Mouse (Mus musculus) midbrain, postnatal 0 days (tissue): ENCODE data around the gene Gjc2. TPM values are rescaled to one million over a fixed set of nuclear protein-coding genes. Genes with fewer than 3 reads are reported as not detected.
A peak's percentile ranks its signal among the peaks of the same experiment; 100 is the strongest.

Experiments used
- ATAC-seq: fragments of 200-750 bp; cut with Nextera tagmentation; 2 replicates; pipeline ENCODE4 v1.8.0; 2017; ENCODE audit warnings: moderate number of reproducible peaks, mild to moderate bottlenecking, moderate TSS enrichment, moderate library complexity; ENCODE audit not compliant: low FRiP score
- DNase-seq: peaks from one replicate; pipeline ENCODE4 v3.0.0-alpha.2; 2015; ENCODE audit warnings: low spot score
- H3K27ac ChIP-seq: fragments of 300-500 bp; sonication (generic); 2 replicates; pipeline ENCODE4 v1.5.1; 2014; ENCODE audit warnings: low read depth, mild to moderate bottlenecking, low read length, mixed read lengths
- H3K27me3 ChIP-seq: fragments of 300-500 bp; sonication (generic); 2 replicates; pipeline ENCODE4 v1.6.1; 2014; ENCODE audit warnings: low read length, control low read depth, mixed read lengths; ENCODE audit not compliant: insufficient read depth
- H3K36me3 ChIP-seq: fragments of 300-500 bp; sonication (generic); 2 replicates; pipeline ENCODE4 v1.6.1; 2014; ENCODE audit warnings: low read length, control low read depth, mixed read lengths; ENCODE audit not compliant: insufficient read depth
- H3K4me1 ChIP-seq: fragments of 300-500 bp; sonication (generic); 2 replicates; pipeline ENCODE4 v1.6.1; 2014; ENCODE audit warnings: mild to moderate bottlenecking, control low read depth, antibody characterized with exemption, low read length, mixed read lengths; ENCODE audit not compliant: insufficient read depth
- H3K4me2 ChIP-seq: fragments of 300-500 bp; sonication (generic); 2 replicates; pipeline ENCODE4 v1.6.1; 2014; ENCODE audit warnings: low read depth, mild to moderate bottlenecking, low read length, mixed read lengths; ENCODE audit not compliant: poor library complexity, severe bottlenecking
- H3K4me3 ChIP-seq: fragments of 300-500 bp; sonication (generic); 2 replicates; pipeline ENCODE4 v1.5.1; 2014; ENCODE audit warnings: low read depth, mild to moderate bottlenecking, low read length, moderate library complexity
- H3K9ac ChIP-seq: fragments of 300-500 bp; sonication (generic); replicated peaks from 2 replicates; pipeline ENCODE4 v1.6.1; 2014; ENCODE audit warnings: mild to moderate bottlenecking, low read length, moderate library complexity, mixed read lengths; ENCODE audit not compliant: poor library complexity, severe bottlenecking
- H3K9me3 ChIP-seq: fragments of 300-500 bp; sonication (generic); 2 replicates; pipeline ENCODE4 v1.6.1; 2016; ENCODE audit warnings: low read length, control low read depth
- CTCF ChIP-seq: IDR thresholded peaks from 2 replicates; pipeline ENCODE4 v1.5.1; 2016; ENCODE audit warnings: antibody characterized with exemption, mild to moderate bottlenecking
- WGBS: fragments of 180-500 bp; shearing (Covaris S2); extraction: QIAGEN DNeasy Blood & Tissue Kit; methylation state at CpG from one replicate; pipeline ENCODE4 v1.1.7; 2014; 5-methylcytosine and 5-hydroxymethylcytosine counted together
- polyA plus RNA-seq: library from polyadenylated mRNA; unstranded; fragments of >200 nt; fragmentation: Nextera tagmentation; extraction: Ambion mirVana; gene quantifications from 2 replicates; pipeline ENCODE4 v1.2.1, GENCODE M21; 2015
- total RNA-seq: library from RNA; depleted of rRNA; stranded (reverse); fragments of >200 nt; gene quantifications from 2 replicates; pipeline ENCODE4 v1.2.3, GENCODE M21; 2014; rRNA removed

The Gjc2 gene
- total RNA-seq (0.38 and 0.99 TPM in 2 replicates), polyA plus RNA-seq (0.27 and 0.44 TPM in 2 replicates)

DNA sequence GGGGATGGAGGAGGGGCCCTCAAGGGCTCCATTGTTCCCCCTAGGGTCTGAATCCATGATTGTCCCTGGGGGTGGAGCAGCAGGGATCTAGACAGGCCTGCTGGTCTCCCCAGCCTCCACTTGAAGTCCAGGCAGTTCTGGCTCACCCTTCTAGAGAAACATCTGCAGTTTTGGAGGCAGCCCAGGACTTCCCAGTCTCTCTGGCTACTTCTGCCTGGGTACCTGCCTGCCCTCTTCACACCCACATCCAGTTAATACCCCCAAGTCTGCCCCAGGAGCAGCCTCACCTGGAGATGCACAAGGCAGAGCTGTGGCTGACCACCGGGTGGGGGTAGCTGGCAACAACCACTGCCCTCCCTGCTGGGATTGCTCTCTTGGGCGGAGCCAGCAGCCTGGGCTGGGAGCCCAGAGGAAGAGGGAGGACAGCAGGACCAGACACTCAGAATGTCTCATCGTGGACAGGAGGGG, at the start of gene Gjc2:
Gene Gjc2, minus strand, starts transcription at position 350 of the 468 bp plus-strand sequence.
- 40% methylated on average over 3 of the region's 3 CpGs for WGBS

DNA sequence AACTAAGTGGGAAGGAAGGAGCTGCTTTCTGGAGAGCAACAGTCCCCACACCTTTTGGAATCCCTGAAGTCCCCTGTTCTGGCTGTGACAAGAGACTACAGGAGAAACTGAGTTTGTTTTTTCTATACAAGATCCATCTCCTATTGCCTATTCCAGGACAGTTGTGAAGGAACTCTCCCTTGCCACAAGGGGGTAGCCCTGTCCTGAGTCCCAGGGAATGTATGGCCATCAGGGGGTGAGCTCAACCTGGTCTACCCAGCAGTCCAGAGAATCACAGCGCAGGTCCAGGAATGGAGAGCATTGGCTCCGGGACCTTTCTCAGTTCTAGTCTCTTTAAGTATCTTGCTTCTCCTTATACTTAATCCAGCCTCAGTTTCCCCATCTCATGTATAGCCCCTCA, 49.8 kb upstream of the Gjc2 start:
- Histone ChIP-seq H3K36me3 (no peaks in the 10 kb centered on the region), H3K4me1 (no peaks in the 10 kb centered on the region), H3K9ac (no peak overlapping the region), H3K4me2 (no peak overlapping the region), H3K9me3 (no peaks in the 10 kb centered on the region), H3K27ac (no peak overlapping the region), H3K4me3 (no peak overlapping the region), H3K27me3 (no peaks in the 10 kb centered on the region)
- ATAC-seq = no peak
- DNase-seq = no peak
- WGBS = 54% methylated on average over 2 of the region's 2 CpGs
- TF ChIP-seq CTCF = peak; percentile 41

More for the DNA sequence above, at the start of gene Gjc2:
- DNase-seq (no peak), ATAC-seq (0 out of 2 replicates have a peak, but pooled peaks have one; percentile 10)
- Histone ChIP-seq H3K36me3 (peaks cover 44% of the 10 kb centered on the region), H3K4me2 (no peak within 1 kb of the TSS), H3K9me3 (no peaks in the 10 kb centered on the region), H3K9ac (peak within 1 kb of the TSS; percentile 13; the same call in 1 of the 2 replicates), H3K4me1 (no peaks in the 10 kb centered on the region), H3K27ac (no peak within 1 kb of the TSS), H3K27me3 (peaks cover 8% of the 10 kb centered on the region), H3K4me3 (no peak within 1 kb of the TSS)
- TF ChIP-seq CTCF = no peak

DNA sequence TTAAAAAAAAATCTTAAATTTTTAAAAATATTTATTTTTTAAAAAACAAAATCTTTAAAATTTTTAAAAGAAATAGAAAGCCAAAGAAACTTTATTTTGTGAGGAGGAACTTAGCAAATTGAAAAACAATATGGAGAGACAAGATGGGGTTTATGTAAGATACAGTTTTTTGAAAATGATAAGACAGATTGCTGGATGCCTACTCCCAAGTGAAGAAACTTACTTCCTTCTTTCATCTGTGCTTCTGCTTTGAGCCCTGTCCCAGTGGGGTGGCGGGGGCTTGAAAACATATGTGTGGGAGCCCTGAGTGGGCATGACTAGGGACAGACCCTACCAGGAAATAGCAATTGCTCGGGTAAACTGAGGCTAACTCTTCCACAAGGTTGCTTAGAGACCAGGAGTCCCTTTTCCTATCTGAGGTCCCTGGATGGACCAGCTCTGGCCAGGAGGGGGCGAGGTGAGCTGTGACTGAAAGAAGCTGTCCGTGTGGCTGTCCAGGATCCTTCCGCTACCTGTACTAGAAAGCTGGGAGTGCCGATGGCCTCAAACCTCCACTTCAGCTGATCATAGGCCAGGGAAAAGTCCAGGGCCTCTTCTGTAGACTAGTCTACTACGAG, 47.2 kb upstream of the Gjc2 start:
- no peaks in the 10 kb centered on the region for H3K9me3 ChIP-seq
- ATAC-seq = no peak
- no peak overlapping the region for H3K9ac ChIP-seq
- peak; percentile 59 for DNase-seq
- TF ChIP-seq CTCF = peak; percentile 74
- H3K4me3 ChIP-seq = no peak overlapping the region
- no peaks in the 10 kb centered on the region for H3K36me3 ChIP-seq
- H3K27ac ChIP-seq = no peak overlapping the region
- 11% methylated on average over 7 of the region's 7 CpGs for WGBS
- peaks cover 9% of the 10 kb centered on the region for H3K4me1 ChIP-seq
- no peaks in the 10 kb centered on the region for H3K27me3 ChIP-seq
- no peak overlapping the region for H3K4me2 ChIP-seq

DNA sequence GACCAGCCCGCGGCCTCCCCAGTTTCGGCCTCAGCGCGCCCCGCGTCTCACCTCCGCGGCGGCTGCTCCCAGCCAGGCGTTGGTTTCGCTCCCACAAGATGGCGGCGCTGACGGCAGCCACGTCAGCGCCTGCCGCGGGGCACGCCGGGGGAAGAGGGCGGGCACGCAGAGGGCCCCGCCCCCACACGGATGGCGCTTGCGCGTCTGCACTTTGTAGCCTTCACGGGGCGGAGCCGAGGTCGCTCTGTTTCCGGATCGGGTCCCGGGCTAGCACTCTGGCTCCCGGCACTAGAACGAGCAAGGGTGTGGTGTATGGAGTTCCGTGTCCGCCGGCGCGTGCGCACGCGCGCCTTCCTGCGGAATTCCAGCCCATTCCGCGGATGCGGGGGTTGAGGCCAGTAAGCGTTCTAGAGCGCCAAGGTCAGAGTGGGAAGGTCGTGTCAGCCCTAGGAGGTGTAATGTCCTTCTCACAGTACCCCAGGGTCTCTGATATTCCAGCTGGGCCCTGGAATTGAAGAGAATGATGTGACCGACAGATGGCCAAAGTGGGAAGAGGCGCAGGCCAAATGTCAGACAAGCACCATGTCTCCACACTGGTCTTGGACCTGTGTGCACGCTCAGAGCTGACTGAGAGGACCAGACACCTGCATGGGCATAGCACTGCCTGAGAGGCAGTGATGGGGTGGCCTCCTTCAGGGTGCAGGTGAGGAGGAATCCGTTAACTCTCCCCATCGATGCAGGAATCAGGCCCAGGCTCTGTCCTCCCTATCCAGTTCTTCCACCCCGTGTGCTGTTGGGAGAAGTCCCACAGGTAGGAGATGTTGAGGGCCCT, 45.3 kb upstream of the Gjc2 start, which contains the start of gene Arf1:
Gene Arf1, minus strand, starts transcription at position 149 of the 832 bp plus-strand sequence.
- Histone ChIP-seq H3K4me3 (peak within 1 kb of the TSS; percentile 100), H3K27me3 (no peaks in the 10 kb centered on the region), H3K4me2 (peak within 1 kb of the TSS; percentile 91), H3K36me3 (no peaks in the 10 kb centered on the region), H3K27ac (peak within 1 kb of the TSS; percentile 94), H3K9ac (peak within 1 kb of the TSS; percentile 98), H3K9me3 (no peaks in the 10 kb centered on the region), H3K4me1 (peaks cover 15% of the 10 kb centered on the region)
- TF ChIP-seq CTCF = no peak; the same call in 1 of the 2 replicates
- peak; percentile 96 for ATAC-seq
- 5% methylated on average over 53 of the region's 59 CpGs for WGBS
- DNase-seq = peak; percentile 97

DNA sequence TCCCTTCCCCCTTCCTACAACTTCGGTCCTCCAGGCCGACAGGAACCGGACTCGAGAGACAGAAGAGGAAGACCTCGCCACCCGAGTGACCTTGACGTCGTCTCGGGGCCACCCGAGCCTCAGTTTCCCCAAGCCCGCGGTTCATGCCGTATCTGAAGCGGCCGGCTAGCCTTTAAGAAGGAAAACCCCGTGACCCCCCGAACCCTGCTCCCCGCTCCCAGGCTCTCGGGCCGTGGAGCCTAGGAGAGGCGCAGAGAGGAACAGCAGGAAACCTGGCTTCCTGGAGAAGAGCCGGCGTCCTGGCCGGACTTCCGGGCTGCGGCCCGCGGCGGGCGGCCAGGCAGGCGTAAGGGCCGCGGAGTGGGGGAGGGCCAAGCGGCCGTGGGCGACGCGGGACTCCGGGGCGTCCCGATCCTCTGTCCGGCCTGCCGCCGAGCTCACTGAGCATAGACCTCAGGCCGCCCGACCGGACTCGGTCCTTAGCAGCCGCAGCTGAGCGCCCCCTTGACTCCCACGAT, 44.6 kb upstream of the Gjc2 start:
- Histone ChIP-seq H3K27ac (peak overlapping the region; percentile 94), H3K9ac (peak overlapping the region; percentile 98), H3K27me3 (no peaks in the 10 kb centered on the region), H3K4me1 (peaks cover 15% of the 10 kb centered on the region), H3K4me3 (peak overlapping the region; percentile 100), H3K9me3 (no peaks in the 10 kb centered on the region), H3K4me2 (peak overlapping the region; percentile 91), H3K36me3 (no peaks in the 10 kb centered on the region)
- peak; percentile 52 for DNase-seq
- no peak for TF ChIP-seq CTCF
- WGBS = under 1% methylated on average over 41 of the region's 51 CpGs
- ATAC-seq = peak; percentile 74
